Mouse (Mus musculus) kidney, embryonic 15.5 days (tissue): ENCODE results near the gene E030030I06Rik. TPM values are rescaled to one million over a fixed set of nuclear protein-coding genes. Genes with fewer than 3 reads are reported as not detected.
"Not testable (repeated sequence)": the region's sequence is repeated elsewhere in the genome, so short reads cannot be mapped to it uniquely, and the experiment has no call there.

Experiments used
- ATAC-seq: fragments of 200-750 bp; cut with Nextera tagmentation; replicated peaks from 2 replicates; pipeline ENCODE4 v1.8.0; 2017; ENCODE audit warnings: moderate TSS enrichment; ENCODE audit not compliant: low FRiP score
- H3K27ac ChIP-seq: fragments of 300-500 bp; sonication (generic); 2 replicates; pipeline ENCODE4 v1.5.1; 2015; ENCODE audit warnings: mild to moderate bottlenecking, inconsistent platforms
- H3K27me3 ChIP-seq: fragments of 300-500 bp; sonication (generic); 2 replicates; pipeline ENCODE4 v1.6.1; 2015; ENCODE audit warnings: inconsistent platforms
- H3K36me3 ChIP-seq: fragments of 300-500 bp; sonication (generic); 2 replicates; pipeline ENCODE4 v1.6.1; 2015; ENCODE audit warnings: inconsistent platforms
- H3K4me1 ChIP-seq: fragments of 300-500 bp; sonication (generic); 2 replicates; pipeline ENCODE4 v1.6.1; 2015; ENCODE audit warnings: inconsistent platforms
- H3K4me2 ChIP-seq: fragments of 300-500 bp; sonication (generic); 2 replicates; pipeline ENCODE4 v1.6.1; 2015; ENCODE audit warnings: moderate library complexity, mild to moderate bottlenecking, inconsistent platforms
- H3K4me3 ChIP-seq: fragments of 300-500 bp; sonication (generic); replicated peaks from 2 replicates; pipeline ENCODE4 v1.5.1; 2015; ENCODE audit warnings: mild to moderate bottlenecking, inconsistent platforms
- H3K9ac ChIP-seq: fragments of 300-500 bp; sonication (generic); 2 replicates; pipeline ENCODE4 v1.6.1; 2015; ENCODE audit warnings: mild to moderate bottlenecking, inconsistent platforms
- H3K9me3 ChIP-seq: fragments of 300-500 bp; sonication (generic); replicated peaks from 2 replicates; pipeline ENCODE4 v1.6.1; 2016; ENCODE audit warnings: inconsistent platforms
- WGBS: fragments of 180-500 bp; shearing (Covaris S2); methylation state at CpG from one replicate; pipeline ENCODE4 v1.1.7; 2015; ENCODE audit warnings: mixed read lengths; 5-methylcytosine and 5-hydroxymethylcytosine counted together
- polyA plus RNA-seq: library from polyadenylated mRNA; unstranded; fragments of >200 nt; fragmentation: Nextera tagmentation; extraction: Ambion mirVana; gene quantifications from 2 replicates; pipeline ENCODE4 v1.2.1, GENCODE M21; 2015

The E030030I06Rik gene
- 21.6 and 29.6 TPM in 2 replicates for polyA plus RNA-seq

- H3K36me3 ChIP-seq, result peaks cover 5% of the 10 kb centered on the region; the same call in 1 of the 2 replicates
- peaks cover 27% of the 10 kb centered on the region for H3K4me1 ChIP-seq
- H3K27me3 ChIP-seq, result peaks cover 43% of the 10 kb centered on the region
- peak within 1 kb of the TSS; percentile 71 for H3K9ac ChIP-seq
- H3K4me2 ChIP-seq, result peak within 1 kb of the TSS; percentile 100
- H3K4me3 ChIP-seq, result peak within 1 kb of the TSS; percentile 78
- peak; percentile 52 for ATAC-seq
- H3K27ac ChIP-seq, result peak within 1 kb of the TSS; percentile 82
- no peaks in the 10 kb centered on the region for H3K9me3 ChIP-seq
- under 1% methylated on average over 36 of the region's 37 CpGs for WGBS
Observed at GRCm38 (mm10) chr10:22149073-22149690, at the start of gene E030030I06Rik. Gene E030030I06Rik (minus strand): TSS chr10:22149270.

GRCm38 (mm10) chr10:22191035-22191434, 42.0 kb upstream of the E030030I06Rik start:
- H3K36me3 ChIP-seq, H3K9me3 ChIP-seq, H3K27me3 ChIP-seq, H3K27ac ChIP-seq, H3K9ac ChIP-seq, H3K4me1 ChIP-seq, H3K4me3 ChIP-seq: not testable (repeated sequence)
- peak; percentile 75 for ATAC-seq
- 0 out of 2 replicates have a peak overlapping the region, but pooled peaks have one; percentile 9 for H3K4me2 ChIP-seq
- WGBS, result 3% methylated on average over 10 of the region's 10 CpGs

- not testable (repeated sequence) for H3K9me3 ChIP-seq, H3K4me1 ChIP-seq, H3K4me3 ChIP-seq, H3K4me2 ChIP-seq, H3K27me3 ChIP-seq, H3K36me3 ChIP-seq, H3K27ac ChIP-seq, H3K9ac ChIP-seq, ATAC-seq
- 85% methylated on average over 2 of the region's 2 CpGs for WGBS
Observed at GRCm38 (mm10) chr10:22176515-22176914, 27.4 kb upstream of the E030030I06Rik start.

- not testable (repeated sequence) for H3K4me2 ChIP-seq, H3K4me3 ChIP-seq, H3K27me3 ChIP-seq, H3K4me1 ChIP-seq, ATAC-seq, H3K36me3 ChIP-seq, H3K9ac ChIP-seq, H3K27ac ChIP-seq, H3K9me3 ChIP-seq
- 91% methylated on average over 2 of the region's 2 CpGs for WGBS
Observed at GRCm38 (mm10) chr10:22174190-22174487, 25.1 kb upstream of the E030030I06Rik start.

GRCm38 (mm10) chr10:22173335-22174189, 24.5 kb upstream of the E030030I06Rik start:
- peak; percentile 81 for ATAC-seq
- H3K4me3 ChIP-seq, result 0 out of 2 replicates have a peak overlapping the region, but pooled peaks have one; percentile 10
- not testable (repeated sequence) for H3K27me3 ChIP-seq, H3K27ac ChIP-seq, H3K4me1 ChIP-seq, H3K9ac ChIP-seq, H3K9me3 ChIP-seq, H3K36me3 ChIP-seq
- H3K4me2 ChIP-seq, result peak overlapping the region; percentile 49
- WGBS, result 14% methylated on average over 13 of the region's 17 CpGs

- not testable (repeated sequence) for H3K4me1 ChIP-seq, ATAC-seq
Observed at GRCm38 (mm10) chr10:22172431-22173334, 23.6 kb upstream of the E030030I06Rik start.

GRCm38 (mm10) chr10:22169116-22169515, 20.0 kb upstream of the E030030I06Rik start:
- not testable (repeated sequence) for H3K27me3 ChIP-seq, H3K36me3 ChIP-seq, ATAC-seq, H3K4me2 ChIP-seq, H3K4me1 ChIP-seq, H3K9ac ChIP-seq, H3K27ac ChIP-seq, H3K9me3 ChIP-seq, H3K4me3 ChIP-seq

More at GRCm38 (mm10) chr10:22172431-22173334, 23.6 kb upstream of the E030030I06Rik start:
- H3K9me3 ChIP-seq, H3K9ac ChIP-seq, H3K27ac ChIP-seq, H3K36me3 ChIP-seq, H3K27me3 ChIP-seq: not testable (repeated sequence)
- Histone ChIP-seq H3K4me3 (0 out of 2 replicates have a peak overlapping the region, but pooled peaks have one; percentile 10), H3K4me2 (peak overlapping the region; percentile 49)
- 54% methylated on average over 5 of the region's 5 CpGs for WGBS

GRCm38 (mm10) chr10:22167061-22167460, 18.0 kb upstream of the E030030I06Rik start:
- not testable (repeated sequence) for ATAC-seq, H3K9me3 ChIP-seq, H3K9ac ChIP-seq, H3K36me3 ChIP-seq, H3K27ac ChIP-seq, H3K27me3 ChIP-seq, H3K4me3 ChIP-seq, H3K4me1 ChIP-seq, H3K4me2 ChIP-seq
- WGBS, result 82% methylated on average over 1 of the region's 1 CpGs

- not testable (repeated sequence) for H3K4me1 ChIP-seq, H3K27ac ChIP-seq, H3K36me3 ChIP-seq, H3K9me3 ChIP-seq, H3K9ac ChIP-seq, H3K4me2 ChIP-seq, ATAC-seq, H3K4me3 ChIP-seq
- WGBS, result 66% methylated on average over 2 of the region's 2 CpGs
- peaks cover 17% of the 10 kb centered on the region for H3K27me3 ChIP-seq
Observed at GRCm38 (mm10) chr10:22166025-22166424, 17.0 kb upstream of the E030030I06Rik start.

- H3K27me3 ChIP-seq, result peaks cover 23% of the 10 kb centered on the region
- not testable (repeated sequence) for H3K36me3 ChIP-seq, ATAC-seq, H3K9ac ChIP-seq, H3K4me1 ChIP-seq, H3K4me2 ChIP-seq, H3K27ac ChIP-seq, H3K9me3 ChIP-seq, H3K4me3 ChIP-seq
- 41% methylated on average over 5 of the region's 5 CpGs for WGBS
Observed at GRCm38 (mm10) chr10:22165328-22166003, 16.4 kb upstream of the E030030I06Rik start.

- Histone ChIP-seq H3K27me3 (peaks cover 34% of the 10 kb centered on the region), H3K4me2 (peak overlapping the region; percentile 50), H3K4me3 (peak overlapping the region; percentile 16; the same call in 1 of the 2 replicates)
- 38% methylated on average over 15 of the region's 16 CpGs for WGBS
- H3K27ac ChIP-seq, H3K9me3 ChIP-seq, H3K9ac ChIP-seq, H3K4me1 ChIP-seq, H3K36me3 ChIP-seq, ATAC-seq: not testable (repeated sequence)
Observed at GRCm38 (mm10) chr10:22163705-22164583, 14.9 kb upstream of the E030030I06Rik start.
